Mouse (Mus musculus): ENCODE data around the gene Vmn1r178.
"Not testable (repeated sequence)": the region's sequence is repeated elsewhere in the genome, so short reads cannot be mapped to it uniquely, and the experiment has no call there.

Gene Vmn1r178

GRCm38 (mm10) chr7:23891709-23892108 is at the start of gene Vmn1r178:
TSS of gene Vmn1r178 (plus strand) at chr7:23892009.
- no peak for DNase-seq

GRCm38 (mm10) chr7:23866349-23866748 is 25.5 kb upstream of the Vmn1r178 start, which contains the start of gene Vmn1r177:
TSS of gene Vmn1r177 (minus strand) at chr7:23866449.
- not testable (repeated sequence) for DNase-seq

- peak; percentile 1 for DNase-seq
These were observed 14.9 kb upstream of the Vmn1r178 start for GRCm38 (mm10) chr7:23876918-23877317.

GRCm38 (mm10) chr7:23926678-23927077 is 34.9 kb downstream of the Vmn1r178 start, which contains the start of gene Vmn1r179:
TSS of gene Vmn1r179 (plus strand) at chr7:23926978.
- DNase-seq, result no peak
